Mouse (Mus musculus): Measurements from ENCODE around the gene P4ha2. TPM values are rescaled to one million over a fixed set of nuclear protein-coding genes. Genes with fewer than 3 reads are reported as not detected.

The P4ha2 gene
- polyA plus RNA-seq, 1 experiment from 2014 or later, result 5.6 TPM

- ATAC-seq, result no peak
These were observed 28.0 kb upstream of the P4ha2 start for GRCm38 (mm10) chr11:54071726-54072445.

GRCm38 (mm10) chr11:54073291-54073690 is 26.6 kb upstream of the P4ha2 start:
- no peak for ATAC-seq
- Histone ChIP-seq H3K9ac (no peak overlapping the region), H3K36me3 (ENCODE audit: poor library complexity, severe bottlenecking) (no peaks in the 10 kb centered on the region), H3K9me3 (replicated peaks) (0 out of 2 replicates have a peak, but pooled peaks cover 6% of the 10 kb centered on the region), H3K27ac (no peak overlapping the region), H3K4me2 (no peak overlapping the region), H3K27me3 (0 out of 2 replicates have a peak, but pooled peaks cover 2% of the 10 kb centered on the region), H3K4me3 (no peak overlapping the region), H3K4me1 (peaks cover 16% of the 10 kb centered on the region)
- WGBS, result 26% methylated on average over 4 of the region's 4 CpGs

More at GRCm38 (mm10) chr11:54071726-54072445, 28.0 kb upstream of the P4ha2 start:
- H3K4me2 ChIP-seq, result no peak overlapping the region
- no peak overlapping the region for H3K27ac ChIP-seq
- H3K4me3 ChIP-seq, result no peak overlapping the region
- no peaks in the 10 kb centered on the region for H3K36me3 ChIP-seq (ENCODE audit: poor library complexity, severe bottlenecking)
- 91% methylated on average over 5 of the region's 5 CpGs for WGBS
- H3K4me1 ChIP-seq, result peaks cover 30% of the 10 kb centered on the region
- no peak overlapping the region for H3K9ac ChIP-seq
- 0 out of 2 replicates have a peak, but pooled peaks cover 6% of the 10 kb centered on the region for H3K9me3 ChIP-seq (replicated peaks)
- H3K27me3 ChIP-seq, result peaks cover 5% of the 10 kb centered on the region; the same call in 1 of the 2 replicates

DNA sequence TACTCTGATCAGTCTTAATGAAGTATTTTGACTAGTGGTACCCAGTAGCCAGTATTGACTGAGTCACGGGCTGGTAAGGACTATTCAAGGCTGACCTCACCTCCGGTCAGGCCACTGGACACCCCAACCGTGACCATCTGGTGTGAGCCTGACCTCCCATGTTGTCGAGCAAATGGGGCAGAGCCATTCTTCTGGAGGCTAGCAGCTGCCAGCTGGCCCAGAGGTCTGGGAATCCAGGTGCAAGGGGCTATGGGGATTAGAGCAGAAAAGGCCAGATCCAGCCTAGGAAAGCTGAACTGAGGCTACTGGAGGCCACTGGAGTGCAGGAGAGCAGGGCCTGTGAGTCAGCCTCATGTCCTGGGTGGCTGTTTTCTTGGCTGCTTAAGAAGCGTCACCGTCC is 24.5 kb upstream of the P4ha2 start:
- H3K27ac ChIP-seq, result no peak overlapping the region
- H3K27me3 ChIP-seq, result 0 out of 2 replicates have a peak, but pooled peaks cover 2% of the 10 kb centered on the region
- H3K9me3 ChIP-seq (replicated peaks), result 0 out of 2 replicates have a peak, but pooled peaks cover 6% of the 10 kb centered on the region
- 69% methylated on average over 6 of the region's 6 CpGs for WGBS
- H3K9ac ChIP-seq, result no peak overlapping the region
- H3K4me3 ChIP-seq, result no peak overlapping the region
- ATAC-seq, result no peak
- H3K36me3 ChIP-seq (ENCODE audit: poor library complexity, severe bottlenecking), result no peaks in the 10 kb centered on the region
- H3K4me1 ChIP-seq, result peaks cover 11% of the 10 kb centered on the region; the same call in 1 of the 2 replicates
- H3K4me2 ChIP-seq, result no peak overlapping the region

GRCm38 (mm10) chr11:54076101-54076500 is 23.8 kb upstream of the P4ha2 start:
- H3K4me3 ChIP-seq, result no peak overlapping the region
- H3K27ac ChIP-seq, result no peak overlapping the region
- no peaks in the 10 kb centered on the region for H3K36me3 ChIP-seq (ENCODE audit: poor library complexity, severe bottlenecking)
- H3K9ac ChIP-seq, result no peak overlapping the region
- ATAC-seq, result no peak
- 90% methylated on average over 1 of the region's 1 CpGs for WGBS
- no peak overlapping the region for H3K4me2 ChIP-seq
- peaks cover 11% of the 10 kb centered on the region; the same call in 1 of the 2 replicates for H3K4me1 ChIP-seq
- 0 out of 2 replicates have a peak, but pooled peaks cover 1% of the 10 kb centered on the region for H3K27me3 ChIP-seq
- 0 out of 2 replicates have a peak, but pooled peaks cover 6% of the 10 kb centered on the region for H3K9me3 ChIP-seq (replicated peaks)

GRCm38 (mm10) chr11:54080435-54080834 is 19.5 kb upstream of the P4ha2 start:
- no peaks in the 10 kb centered on the region for H3K9me3 ChIP-seq (replicated peaks)
- H3K4me3 ChIP-seq, result no peak overlapping the region
- no peaks in the 10 kb centered on the region for H3K36me3 ChIP-seq (ENCODE audit: poor library complexity, severe bottlenecking)
- no peak overlapping the region for H3K27ac ChIP-seq
- no peaks in the 10 kb centered on the region for H3K27me3 ChIP-seq
- WGBS, result 39% methylated on average over 7 of the region's 7 CpGs
- no peak overlapping the region for H3K4me2 ChIP-seq
- H3K4me1 ChIP-seq, result no peaks in the 10 kb centered on the region
- no peak for ATAC-seq
- H3K9ac ChIP-seq, result no peak overlapping the region

- Histone ChIP-seq H3K4me1 (no peaks in the 10 kb centered on the region), H3K9ac (no peak overlapping the region), H3K27ac (no peak overlapping the region), H3K4me3 (no peak overlapping the region), H3K36me3 (ENCODE audit: poor library complexity, severe bottlenecking) (no peaks in the 10 kb centered on the region), H3K9me3 (replicated peaks) (no peaks in the 10 kb centered on the region), H3K4me2 (no peak overlapping the region), H3K27me3 (no peaks in the 10 kb centered on the region)
- ATAC-seq, result no peak
- WGBS, result 92% methylated on average over 5 of the region's 5 CpGs
These were observed 17.2 kb upstream of the P4ha2 start for GRCm38 (mm10) chr11:54082725-54083124.

GRCm38 (mm10) chr11:54084976-54085375 is 14.9 kb upstream of the P4ha2 start:
- no peaks in the 10 kb centered on the region for H3K36me3 ChIP-seq (ENCODE audit: poor library complexity, severe bottlenecking)
- WGBS, result 85% methylated on average over 1 of the region's 1 CpGs
- H3K27ac ChIP-seq, result no peak overlapping the region

GRCm38 (mm10) chr11:54085816-54086215 is 14.1 kb upstream of the P4ha2 start:
- Histone ChIP-seq H3K9me3 (replicated peaks) (no peaks in the 10 kb centered on the region), H3K27me3 (no peaks in the 10 kb centered on the region), H3K4me1 (no peaks in the 10 kb centered on the region), H3K36me3 (ENCODE audit: poor library complexity, severe bottlenecking) (no peaks in the 10 kb centered on the region), H3K4me2 (no peak overlapping the region), H3K9ac (no peak overlapping the region), H3K27ac (no peak overlapping the region), H3K4me3 (no peak overlapping the region)
- 61% methylated on average over 5 of the region's 5 CpGs for WGBS
- ATAC-seq, result no peak

More at GRCm38 (mm10) chr11:54084976-54085375, 14.9 kb upstream of the P4ha2 start:
- Histone ChIP-seq H3K27me3 (no peaks in the 10 kb centered on the region), H3K9ac (no peak overlapping the region), H3K4me3 (no peak overlapping the region), H3K4me2 (no peak overlapping the region), H3K4me1 (no peaks in the 10 kb centered on the region), H3K9me3 (replicated peaks) (no peaks in the 10 kb centered on the region)
- no peak for ATAC-seq

- Histone ChIP-seq H3K4me3 (no peak overlapping the region), H3K4me2 (no peak overlapping the region), H3K9ac (no peak overlapping the region), H3K27ac (no peak overlapping the region), H3K4me1 (0 out of 2 replicates have a peak, but pooled peaks cover 3% of the 10 kb centered on the region), H3K36me3 (ENCODE audit: poor library complexity, severe bottlenecking) (no peaks in the 10 kb centered on the region), H3K27me3 (no peaks in the 10 kb centered on the region), H3K9me3 (replicated peaks) (no peaks in the 10 kb centered on the region)
- ATAC-seq, result no peak
- WGBS, result 85% methylated on average over 7 of the region's 7 CpGs
These were observed 11.5 kb upstream of the P4ha2 start for GRCm38 (mm10) chr11:54088253-54088946.

GRCm38 (mm10) chr11:54088947-54089317 is 11.0 kb upstream of the P4ha2 start:
- Histone ChIP-seq H3K4me1 (0 out of 2 replicates have a peak, but pooled peaks cover 3% of the 10 kb centered on the region), H3K4me2 (no peak overlapping the region), H3K27me3 (no peaks in the 10 kb centered on the region), H3K4me3 (no peak overlapping the region), H3K9me3 (replicated peaks) (no peaks in the 10 kb centered on the region), H3K9ac (no peak overlapping the region), H3K36me3 (ENCODE audit: poor library complexity, severe bottlenecking) (no peaks in the 10 kb centered on the region), H3K27ac (no peak overlapping the region)
- 54% methylated on average over 5 of the region's 5 CpGs for WGBS
- no peak for ATAC-seq

- H3K9me3 ChIP-seq (replicated peaks), result no peaks in the 10 kb centered on the region
- H3K4me3 ChIP-seq, result no peak overlapping the region
- WGBS, result 78% methylated on average over 1 of the region's 1 CpGs
- H3K9ac ChIP-seq, result no peak overlapping the region
- no peak overlapping the region for H3K27ac ChIP-seq
- H3K27me3 ChIP-seq, result no peaks in the 10 kb centered on the region
- ATAC-seq, result no peak
- no peak overlapping the region for H3K4me2 ChIP-seq
- no peaks in the 10 kb centered on the region for H3K36me3 ChIP-seq (ENCODE audit: poor library complexity, severe bottlenecking)
- H3K4me1 ChIP-seq, result 0 out of 2 replicates have a peak, but pooled peaks cover 3% of the 10 kb centered on the region
These were observed 9.6 kb upstream of the P4ha2 start for GRCm38 (mm10) chr11:54090091-54090879.
